Mouse (Mus musculus): ENCODE measurements around the gene Esx1. TPM values are rescaled to one million over a fixed set of nuclear protein-coding genes. Genes with fewer than 3 reads are reported as not detected.

The Esx1 gene
- not detected in 2 replicates for polyA plus RNA-seq (2015; fragmentation: Nextera tagmentation; extraction: Ambion mirVana)

GRCm38 (mm10) chrX:137121718-137122117 lies at the start of gene Esx1:
Gene Esx1 (minus strand): TSS chrX:137122083.
- no peaks in the 10 kb centered on the region for H3K9me3 ChIP-seq
- WGBS, result 37% methylated on average over 20 of the region's 21 CpGs
- H3K36me3 ChIP-seq (replicated peaks), result no peaks in the 10 kb centered on the region
- no peaks in the 10 kb centered on the region for H3K4me1 ChIP-seq
- H3K27ac ChIP-seq, result no peak within 1 kb of the TSS
- no peak for ATAC-seq (replicated peaks)
- no peak within 1 kb of the TSS for H3K4me3 ChIP-seq
- peaks cover 56% of the 10 kb centered on the region for H3K27me3 ChIP-seq (replicated peaks)
- H3K4me2 ChIP-seq, result no peak within 1 kb of the TSS
- H3K9ac ChIP-seq, result no peak within 1 kb of the TSS

- ATAC-seq (replicated peaks), result no peak
- Histone ChIP-seq H3K4me3 (no peak overlapping the region), H3K36me3 (replicated peaks) (no peaks in the 10 kb centered on the region), H3K9ac (no peak overlapping the region), H3K4me2 (no peak overlapping the region), H3K27me3 (replicated peaks) (no peaks in the 10 kb centered on the region), H3K9me3 (no peaks in the 10 kb centered on the region), H3K4me1 (no peaks in the 10 kb centered on the region), H3K27ac (no peak overlapping the region)
- 43% methylated on average over 7 of the region's 7 CpGs for WGBS
Observed at GRCm38 (mm10) chrX:137170021-137170420, 48.1 kb upstream of the Esx1 start.

GRCm38 (mm10) chrX:137167658-137168057 lies 45.8 kb upstream of the Esx1 start:
- Histone ChIP-seq H3K4me3 (no peak overlapping the region), H3K27me3 (replicated peaks) (no peaks in the 10 kb centered on the region), H3K4me2 (no peak overlapping the region), H3K36me3 (replicated peaks) (no peaks in the 10 kb centered on the region), H3K9ac (no peak overlapping the region), H3K27ac (no peak overlapping the region), H3K9me3 (no peaks in the 10 kb centered on the region), H3K4me1 (no peaks in the 10 kb centered on the region)
- WGBS, result 76% methylated on average over 7 of the region's 7 CpGs
- no peak for ATAC-seq (replicated peaks)

GRCm38 (mm10) chrX:137165621-137166020 lies 43.7 kb upstream of the Esx1 start:
- ATAC-seq (replicated peaks), result no peak
- H3K4me3 ChIP-seq, result no peak overlapping the region
- H3K9ac ChIP-seq, result no peak overlapping the region
- no peaks in the 10 kb centered on the region for H3K27me3 ChIP-seq (replicated peaks)
- no peak overlapping the region for H3K27ac ChIP-seq
- no peak overlapping the region for H3K4me2 ChIP-seq
- WGBS, result 85% methylated on average over 3 of the region's 3 CpGs
- no peaks in the 10 kb centered on the region for H3K4me1 ChIP-seq
- no peaks in the 10 kb centered on the region for H3K9me3 ChIP-seq
- H3K36me3 ChIP-seq (replicated peaks), result no peaks in the 10 kb centered on the region

GRCm38 (mm10) chrX:137162700-137163099 lies 40.8 kb upstream of the Esx1 start:
- no peak for ATAC-seq (replicated peaks)
- H3K4me1 ChIP-seq, result no peaks in the 10 kb centered on the region
- H3K27ac ChIP-seq, result no peak overlapping the region
- no peaks in the 10 kb centered on the region for H3K36me3 ChIP-seq (replicated peaks)
- H3K27me3 ChIP-seq (replicated peaks), result no peaks in the 10 kb centered on the region
- no peaks in the 10 kb centered on the region for H3K9me3 ChIP-seq
- no peak overlapping the region for H3K9ac ChIP-seq
- 86% methylated on average over 1 of the region's 1 CpGs for WGBS
- H3K4me2 ChIP-seq, result no peak overlapping the region
- H3K4me3 ChIP-seq, result no peak overlapping the region

- ATAC-seq (replicated peaks), result no peak
- no peak overlapping the region for H3K4me3 ChIP-seq
- H3K9me3 ChIP-seq, result no peaks in the 10 kb centered on the region
- no peak overlapping the region for H3K27ac ChIP-seq
- no peaks in the 10 kb centered on the region for H3K4me1 ChIP-seq
- no peaks in the 10 kb centered on the region for H3K27me3 ChIP-seq (replicated peaks)
- H3K36me3 ChIP-seq (replicated peaks), result no peaks in the 10 kb centered on the region
- no peak overlapping the region for H3K4me2 ChIP-seq
- no peak overlapping the region for H3K9ac ChIP-seq
- WGBS, result 69% methylated on average over 3 of the region's 3 CpGs
Observed at GRCm38 (mm10) chrX:137160971-137161370, 39.1 kb upstream of the Esx1 start.

GRCm38 (mm10) chrX:137149050-137149449 lies 27.2 kb upstream of the Esx1 start:
- no peaks in the 10 kb centered on the region for H3K27me3 ChIP-seq (replicated peaks)
- H3K4me3 ChIP-seq, result no peak overlapping the region
- H3K9ac ChIP-seq, result no peak overlapping the region
- H3K27ac ChIP-seq, result no peak overlapping the region
- 90% methylated on average over 11 of the region's 11 CpGs for WGBS
- no peak overlapping the region for H3K4me2 ChIP-seq
- no peaks in the 10 kb centered on the region for H3K4me1 ChIP-seq
- no peaks in the 10 kb centered on the region for H3K9me3 ChIP-seq
- no peak for ATAC-seq (replicated peaks)
- no peaks in the 10 kb centered on the region for H3K36me3 ChIP-seq (replicated peaks)

GRCm38 (mm10) chrX:137144674-137145073 lies 22.8 kb upstream of the Esx1 start:
- Histone ChIP-seq H3K27ac (no peak overlapping the region), H3K4me1 (no peaks in the 10 kb centered on the region), H3K9ac (no peak overlapping the region), H3K9me3 (no peaks in the 10 kb centered on the region), H3K27me3 (replicated peaks) (no peaks in the 10 kb centered on the region), H3K4me3 (no peak overlapping the region), H3K4me2 (no peak overlapping the region), H3K36me3 (replicated peaks) (no peaks in the 10 kb centered on the region)
- WGBS, result 30% methylated on average over 4 of the region's 4 CpGs
- ATAC-seq (replicated peaks), result no peak

- no peak overlapping the region for H3K9ac ChIP-seq
- H3K4me2 ChIP-seq, result no peak overlapping the region
- ATAC-seq (replicated peaks), result no peak
- H3K9me3 ChIP-seq, result no peaks in the 10 kb centered on the region
- 85% methylated on average over 4 of the region's 4 CpGs for whole genome bisulfite sequencing
- H3K27me3 ChIP-seq (replicated peaks), result no peaks in the 10 kb centered on the region
- H3K4me1 ChIP-seq, result no peaks in the 10 kb centered on the region
- no peak overlapping the region for H3K4me3 ChIP-seq
- H3K27ac ChIP-seq, result no peak overlapping the region
- no peaks in the 10 kb centered on the region for H3K36me3 ChIP-seq (replicated peaks)
Observed at GRCm38 (mm10) chrX:137143726-137144125, 21.8 kb upstream of the Esx1 start.

GRCm38 (mm10) chrX:137142546-137142945 lies 20.7 kb upstream of the Esx1 start:
- Histone ChIP-seq H3K4me1 (no peaks in the 10 kb centered on the region), H3K36me3 (replicated peaks) (no peaks in the 10 kb centered on the region), H3K27ac (no peak overlapping the region), H3K4me2 (no peak overlapping the region), H3K27me3 (replicated peaks) (no peaks in the 10 kb centered on the region), H3K4me3 (no peak overlapping the region), H3K9ac (no peak overlapping the region), H3K9me3 (no peaks in the 10 kb centered on the region)
- 43% methylated on average over 2 of the region's 2 CpGs for WGBS
- no peak for ATAC-seq (replicated peaks)

GRCm38 (mm10) chrX:137141669-137142068 lies 19.8 kb upstream of the Esx1 start:
- Histone ChIP-seq H3K27ac (no peak overlapping the region), H3K27me3 (replicated peaks) (no peaks in the 10 kb centered on the region), H3K4me1 (no peaks in the 10 kb centered on the region), H3K36me3 (replicated peaks) (no peaks in the 10 kb centered on the region), H3K9ac (no peak overlapping the region), H3K4me3 (no peak overlapping the region), H3K9me3 (no peaks in the 10 kb centered on the region), H3K4me2 (no peak overlapping the region)
- ATAC-seq (replicated peaks), result no peak
- 22% methylated on average over 6 of the region's 6 CpGs for WGBS

GRCm38 (mm10) chrX:137127542-137127941 lies 5.7 kb upstream of the Esx1 start:
- H3K9me3 ChIP-seq, result no peaks in the 10 kb centered on the region
- ATAC-seq (replicated peaks), result no peak
- H3K4me1 ChIP-seq, result no peaks in the 10 kb centered on the region
- no peaks in the 10 kb centered on the region for H3K36me3 ChIP-seq (replicated peaks)
- H3K27me3 ChIP-seq (replicated peaks), result peaks cover 32% of the 10 kb centered on the region
- H3K4me3 ChIP-seq, result no peak overlapping the region
- no peak overlapping the region for H3K4me2 ChIP-seq
- H3K9ac ChIP-seq, result no peak overlapping the region
- WGBS, result 19% methylated on average over 17 of the region's 17 CpGs
- no peak overlapping the region for H3K27ac ChIP-seq

GRCm38 (mm10) chrX:137119675-137120423 lies 2.0 kb downstream of the Esx1 start:
- H3K9me3 ChIP-seq, result no peaks in the 10 kb centered on the region
- H3K4me3 ChIP-seq, result no peak overlapping the region
- H3K9ac ChIP-seq, result no peak overlapping the region
- ATAC-seq (replicated peaks), result no peak
- 25% methylated on average over 51 of the region's 52 CpGs for WGBS
- no peaks in the 10 kb centered on the region for H3K4me1 ChIP-seq
- H3K4me2 ChIP-seq, result peak overlapping the region; percentile 21
- no peaks in the 10 kb centered on the region for H3K36me3 ChIP-seq (replicated peaks)
- no peak overlapping the region for H3K27ac ChIP-seq
- peaks cover 52% of the 10 kb centered on the region for H3K27me3 ChIP-seq (replicated peaks)

Measured in midbrain, embryonic 15.5 days (tissue).